Mouse (Mus musculus) layer of hippocampus, adult 18-20 months (tissue): ENCODE measurements around the gene Pth1r. TPM values are rescaled to one million over a fixed set of nuclear protein-coding genes. Genes with fewer than 3 reads are reported as not detected.

Experiments
- DNase-seq, 2 experiments: peaks; one replicate each; pipeline ENCODE4 v3.0.0; 2022; ENCODE audit warnings: low spot score in 2 of 2
- long read RNA-seq: library from polyadenylated mRNA; stranded (forward); transcript quantifications from one replicate; pipeline ENCODE4 v2.0.0, GENCODE M21; 2021
- total RNA-seq, 2 experiments: library from RNA; stranded (reverse); gene quantifications; 2 replicates each; pipeline ENCODE4 v1.2.3; 2021

The Pth1r gene
- total RNA-seq, result 1 to 10 TPM; 3.9 TPM
- long read RNA-seq, partial matches to known transcripts, result 2 of 7 reads
- long read RNA-seq, other reads (novel, unspliced or antisense), result 0 of 7 reads

GRCm38 (mm10) chr9:110746961-110747360, at the start of gene Pth1r:
Pth1r (minus strand) TSS chr9:110747145.
- no peak for DNase-seq

- DNase-seq, result no peak
Measured at GRCm38 (mm10) chr9:110790462-110790861, 43.5 kb upstream of the Pth1r start.

GRCm38 (mm10) chr9:110788169-110788568, 41.2 kb upstream of the Pth1r start:
- DNase-seq, result no peak

- no peak for DNase-seq
Measured at GRCm38 (mm10) chr9:110783611-110784010, 36.7 kb upstream of the Pth1r start.

- peak; percentile 48 to 74 for DNase-seq
Measured at GRCm38 (mm10) chr9:110781731-110782130, 34.8 kb upstream of the Pth1r start.

GRCm38 (mm10) chr9:110781256-110781721, 34.3 kb upstream of the Pth1r start:
- DNase-seq, result peak; percentile 86 to 94

GRCm38 (mm10) chr9:110779242-110779913, 32.4 kb upstream of the Pth1r start:
- no peak for DNase-seq

GRCm38 (mm10) chr9:110778559-110778958, 31.6 kb upstream of the Pth1r start:
- no peak for DNase-seq

- no peak for DNase-seq
Measured at GRCm38 (mm10) chr9:110778100-110778499, 31.2 kb upstream of the Pth1r start.

- DNase-seq, result no peak
Measured at GRCm38 (mm10) chr9:110775269-110776022, 28.5 kb upstream of the Pth1r start.

- no peak for DNase-seq
Measured at GRCm38 (mm10) chr9:110774403-110775268, 27.7 kb upstream of the Pth1r start.

GRCm38 (mm10) chr9:110772336-110772735, 25.4 kb upstream of the Pth1r start:
- DNase-seq, result no peak

GRCm38 (mm10) chr9:110763405-110763804, 16.5 kb upstream of the Pth1r start:
- DNase-seq, result no peak

- no peak for DNase-seq
Measured at GRCm38 (mm10) chr9:110762763-110763162, 15.8 kb upstream of the Pth1r start.

GRCm38 (mm10) chr9:110760886-110761285, 13.9 kb upstream of the Pth1r start:
- no peak for DNase-seq

- DNase-seq, result peak in 1 of 2 experiments; percentile 39
Measured at GRCm38 (mm10) chr9:110759265-110759664, 12.3 kb upstream of the Pth1r start.

GRCm38 (mm10) chr9:110758605-110759004, 11.7 kb upstream of the Pth1r start:
- peak; percentile 11 to 32 for DNase-seq

- DNase-seq, result no peak
Measured at GRCm38 (mm10) chr9:110757816-110758215, 10.9 kb upstream of the Pth1r start.

GRCm38 (mm10) chr9:110753773-110754172, 6.8 kb upstream of the Pth1r start:
- DNase-seq, result no peak

GRCm38 (mm10) chr9:110752917-110753435, 6.0 kb upstream of the Pth1r start:
- DNase-seq, result no peak

- no peak for DNase-seq
Measured at GRCm38 (mm10) chr9:110751412-110751811, 4.5 kb upstream of the Pth1r start.
